Mouse (Mus musculus) G1E (cell line): ENCODE measurements around the gene Nyap2.

Source experiments
- CTCF ChIP-seq: IDR thresholded peaks from 2 replicates; pipeline ENCODE4 v1.5.1; 2012; ENCODE audit warnings: low read depth, low read length, inconsistent platforms, mixed read lengths
- GATA1 ChIP-seq: IDR thresholded peaks from 2 replicates; pipeline ENCODE4 v1.6.1; 2012; ENCODE audit warnings: borderline replicate concordance, low read length, inconsistent platforms, mixed read lengths
- GATA2 ChIP-seq: IDR thresholded peaks from 2 replicates; pipeline ENCODE4 v1.6.1; 2012; ENCODE audit warnings: low read depth, low read length, inconsistent platforms, borderline replicate concordance
- POLR2AphosphoS5 ChIP-seq: IDR thresholded peaks from 2 replicates; pipeline ENCODE4 v1.6.1; 2012; ENCODE audit warnings: low read depth, low read length, inconsistent platforms; ENCODE audit not compliant: insufficient replicate concordance
- TAL1 ChIP-seq: conservative IDR thresholded peaks from 2 replicates; pipeline ENCODE4 v1.6.1; 2012; ENCODE audit warnings: low read depth, low read length, inconsistent platforms, mixed read lengths

DNA sequence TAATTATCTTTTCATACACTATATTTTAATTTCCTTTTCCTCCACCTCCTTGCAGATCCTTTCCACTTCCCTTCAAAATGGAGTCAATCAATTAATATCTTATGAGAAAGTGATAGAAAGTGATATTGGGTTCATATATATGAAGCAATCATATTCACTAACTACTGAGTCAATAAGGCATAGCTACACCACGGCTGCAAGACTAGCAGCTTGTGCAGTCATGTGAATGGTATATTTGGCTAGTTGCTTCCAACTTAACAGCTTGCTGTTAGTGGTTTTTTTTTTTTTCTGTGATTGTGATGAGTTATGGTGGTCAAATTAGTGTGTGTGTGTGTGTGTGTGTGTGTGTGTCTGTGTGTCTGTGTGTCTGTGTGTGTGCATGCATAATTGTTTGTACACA is 25.0 kb downstream of the Nyap2 start:
- TF ChIP-seq CTCF: no peak
- no peak for TF ChIP-seq GATA2
- TF ChIP-seq GATA1: no peak
- no peak for TF ChIP-seq POLR2AphosphoS5
- TF ChIP-seq TAL1: no peak
